Mouse (Mus musculus) urinary bladder, postnatal 10 days (tissue): ENCODE measurements around the gene Fam210b.

Experiments used
- DNase-seq: peaks from one replicate; pipeline ENCODE4 v3.0.0; 2022; ENCODE audit warnings: low spot score

Gene Fam210b

DNA sequence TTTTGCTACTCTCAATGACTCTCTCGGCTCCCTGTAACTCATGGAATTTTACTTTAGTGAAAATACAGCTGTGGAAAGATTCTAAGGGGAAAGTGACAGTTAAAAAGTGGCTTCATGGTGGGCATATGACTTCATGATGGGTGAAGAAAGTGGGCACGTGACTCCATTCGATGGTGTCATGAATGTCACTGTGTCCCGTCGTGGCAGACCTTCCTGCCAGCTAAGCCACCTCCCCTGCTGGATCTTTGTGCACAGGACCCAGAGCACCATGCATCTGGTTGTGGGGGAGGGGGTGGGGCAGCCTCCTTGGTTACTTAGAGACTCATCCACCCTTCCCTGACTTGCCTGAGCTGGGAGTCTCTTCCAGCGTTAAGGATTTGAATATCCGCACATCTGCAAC, 58.9 kb downstream of the Fam210b start:
- no peak for DNase-seq

DNA sequence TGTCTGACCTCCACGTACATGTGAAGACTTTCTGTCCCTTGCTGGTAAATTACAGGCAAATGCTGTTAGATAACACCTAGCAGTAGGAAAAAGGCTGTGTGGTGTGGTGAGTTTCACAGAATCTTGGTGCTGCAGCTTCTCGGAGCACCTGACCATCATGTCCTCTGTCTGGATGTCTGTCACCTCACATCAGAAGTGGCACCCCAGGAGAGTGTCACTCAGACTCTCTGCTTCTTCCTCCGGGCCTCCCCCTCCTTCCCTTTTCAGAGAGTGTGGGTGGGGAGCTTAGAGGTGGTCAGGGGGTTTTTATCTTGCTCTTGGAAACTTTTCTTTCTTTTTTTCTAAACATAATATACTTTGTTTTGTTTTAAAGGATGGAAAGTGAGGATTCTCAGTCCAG, 59.6 kb downstream of the Fam210b start:
- DNase-seq: no peak
